Mouse (Mus musculus): ENCODE results near the gene Teddm1b. TPM values are rescaled to one million over a fixed set of nuclear protein-coding genes. Genes with fewer than 3 reads are reported as not detected.
"Not testable (repeated sequence)": the region's sequence is repeated elsewhere in the genome, so short reads cannot be mapped to it uniquely, and the experiment has no call there.

Teddm1b gene
- polyA plus RNA-seq (2016; fragmentation: Nextera tagmentation; extraction: Ambion mirVana) = 0.57 and 0.60 TPM in 2 replicates

DNA sequence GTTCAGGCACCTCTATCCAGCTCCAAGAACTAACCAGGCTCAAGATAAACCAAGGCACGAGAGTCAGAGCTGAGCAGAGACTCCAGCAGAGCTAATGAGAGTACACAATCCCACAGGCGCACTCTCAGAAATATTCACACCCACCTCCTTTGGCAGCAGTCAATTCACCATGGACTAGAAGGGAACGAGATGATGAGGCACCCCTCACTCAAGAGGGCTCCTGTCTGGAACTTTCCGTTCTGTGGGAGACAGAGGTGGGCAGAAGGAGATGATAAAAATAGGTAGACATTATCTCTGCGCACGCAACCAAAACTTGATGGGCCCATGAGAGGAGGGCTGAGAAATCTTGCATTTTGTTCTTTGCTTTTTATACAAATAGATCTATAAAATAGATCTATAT, at the start of gene Teddm1b:
Gene Teddm1b, plus strand, starts transcription at position 301 of the 400 bp plus-strand sequence.
- Histone ChIP-seq H3K4me2 (no peak within 1 kb of the TSS), H3K27me3 (no peaks in the 10 kb centered on the region)
- no peak for ATAC-seq (ENCODE audit: low FRiP score)

DNA sequence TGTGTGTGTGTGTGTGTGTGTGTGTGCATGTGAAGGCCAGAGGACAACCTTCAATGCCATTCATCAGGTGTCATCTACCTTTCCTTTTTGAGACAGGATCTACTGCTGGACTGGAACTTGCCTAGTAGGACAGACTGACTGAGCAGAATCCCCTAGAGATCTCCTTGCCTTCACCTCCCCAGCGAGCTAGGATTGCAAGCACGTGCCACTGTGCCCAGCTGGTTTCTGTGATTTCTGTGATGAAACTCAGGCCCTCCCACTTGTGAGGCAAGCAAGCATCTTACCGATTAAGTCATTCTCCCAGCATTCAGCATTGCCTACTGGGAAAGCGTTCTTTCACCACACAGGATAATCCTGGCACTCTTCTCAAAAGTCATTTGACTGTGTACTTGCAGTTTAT, 43.4 kb upstream of the Teddm1b start:
- ATAC-seq (ENCODE audit: low FRiP score) = no peak

More for the DNA sequence above, at the start of gene Teddm1b:
- no peak within 1 kb of the TSS for H3K9ac ChIP-seq
- no peaks in the 10 kb centered on the region for H3K4me1 ChIP-seq
- 91% methylated on average over 6 of the region's 6 CpGs for WGBS
- no peak within 1 kb of the TSS for H3K4me3 ChIP-seq (replicated peaks)
- no peaks in the 10 kb centered on the region for H3K36me3 ChIP-seq (replicated peaks)
- H3K9me3 ChIP-seq = no peaks in the 10 kb centered on the region
- H3K27ac ChIP-seq = no peak within 1 kb of the TSS

GRCm38 (mm10) chr1:153836036-153836435, 38.1 kb upstream of the Teddm1b start:
- ATAC-seq (ENCODE audit: low FRiP score) = no peak
- H3K36me3 ChIP-seq (replicated peaks) = no peaks in the 10 kb centered on the region

More for the DNA sequence above, 43.4 kb upstream of the Teddm1b start:
- H3K4me1 ChIP-seq = no peaks in the 10 kb centered on the region
- no peak overlapping the region for H3K27ac ChIP-seq
- no peaks in the 10 kb centered on the region for H3K9me3 ChIP-seq
- no peaks in the 10 kb centered on the region for H3K27me3 ChIP-seq
- no peaks in the 10 kb centered on the region for H3K36me3 ChIP-seq (replicated peaks)
- no peak overlapping the region for H3K4me2 ChIP-seq
- no peak overlapping the region for H3K9ac ChIP-seq
- no peak overlapping the region for H3K4me3 ChIP-seq (replicated peaks)
- WGBS = 87% methylated on average over 4 of the region's 4 CpGs

DNA sequence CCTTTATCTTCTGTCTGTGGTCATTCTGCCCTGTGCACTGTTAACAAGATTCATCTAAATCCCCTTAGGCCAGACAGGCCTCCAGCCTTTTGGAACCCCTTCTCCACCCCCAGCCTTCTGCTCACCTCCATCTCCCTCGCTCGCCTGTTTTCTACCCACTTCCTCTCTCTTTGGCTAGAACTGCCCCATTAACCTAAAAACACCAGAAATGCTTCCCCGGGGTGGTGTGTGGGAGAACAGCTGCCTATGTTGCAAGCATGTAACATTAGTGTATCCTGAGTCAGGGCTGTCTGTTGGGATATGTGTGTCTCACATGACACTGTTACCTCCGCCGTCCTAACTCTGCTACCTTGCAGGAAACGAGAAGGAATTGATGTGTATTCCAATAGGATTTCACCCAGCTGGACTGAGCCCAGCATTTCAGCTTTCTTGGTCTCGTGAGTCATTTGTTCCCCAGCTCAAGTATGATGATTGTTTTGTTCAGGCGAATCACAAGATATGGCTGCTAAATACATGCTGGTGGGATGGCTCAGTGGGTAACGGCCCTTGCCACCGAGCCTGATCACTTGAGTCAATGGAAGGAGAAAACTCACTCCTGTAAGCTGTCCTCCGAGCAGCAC, 31.9 kb upstream of the Teddm1b start:
- no peak overlapping the region for H3K27ac ChIP-seq
- H3K9me3 ChIP-seq = no peaks in the 10 kb centered on the region
- no peak overlapping the region for H3K9ac ChIP-seq
- no peak overlapping the region for H3K4me3 ChIP-seq (replicated peaks)
- WGBS = 88% methylated on average over 11 of the region's 11 CpGs
- no peaks in the 10 kb centered on the region for H3K36me3 ChIP-seq (replicated peaks)
- H3K4me2 ChIP-seq = no peak overlapping the region
- no peaks in the 10 kb centered on the region for H3K4me1 ChIP-seq
- no peaks in the 10 kb centered on the region for H3K27me3 ChIP-seq
- ATAC-seq (ENCODE audit: low FRiP score) = no peak

More at GRCm38 (mm10) chr1:153836036-153836435, 38.1 kb upstream of the Teddm1b start:
- H3K4me3 ChIP-seq (replicated peaks) = no peak overlapping the region
- H3K27me3 ChIP-seq = no peaks in the 10 kb centered on the region
- no peak overlapping the region for H3K27ac ChIP-seq
- H3K4me2 ChIP-seq = no peak overlapping the region
- no peaks in the 10 kb centered on the region for H3K4me1 ChIP-seq
- no peak overlapping the region for H3K9ac ChIP-seq
- no peaks in the 10 kb centered on the region for H3K9me3 ChIP-seq
- WGBS = 84% methylated on average over 4 of the region's 4 CpGs

DNA sequence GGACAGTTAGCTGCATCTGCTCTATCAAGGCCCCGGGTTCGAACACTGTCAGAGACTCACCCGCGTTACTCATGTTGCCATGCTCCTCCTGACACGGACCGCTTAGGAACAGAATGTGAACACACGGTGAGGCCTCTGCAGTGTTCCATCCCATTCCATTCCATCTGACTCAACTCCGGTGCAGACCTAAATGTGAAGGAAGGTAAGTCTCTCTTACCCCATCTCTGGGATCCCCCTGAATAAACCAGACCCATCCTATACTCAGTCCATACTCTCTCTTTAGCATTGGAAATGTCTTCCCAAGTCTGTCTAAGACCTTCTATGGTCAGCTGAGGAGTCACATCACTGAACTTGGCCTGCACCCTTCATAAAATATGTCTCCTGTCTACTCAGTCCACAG, 30.1 kb upstream of the Teddm1b start, which contains the start of gene Rgsl1:
Gene Rgsl1, minus strand, starts transcription at position 101 of the 400 bp plus-strand sequence.
- no peak within 1 kb of the TSS for H3K4me3 ChIP-seq (replicated peaks)
- no peak for ATAC-seq (ENCODE audit: low FRiP score)
- no peaks in the 10 kb centered on the region for H3K36me3 ChIP-seq (replicated peaks)
- no peaks in the 10 kb centered on the region for H3K9me3 ChIP-seq
- no peak within 1 kb of the TSS for H3K4me2 ChIP-seq
- H3K4me1 ChIP-seq = no peaks in the 10 kb centered on the region
- no peaks in the 10 kb centered on the region for H3K27me3 ChIP-seq
- H3K9ac ChIP-seq = no peak within 1 kb of the TSS
- WGBS = 93% methylated on average over 8 of the region's 8 CpGs
- no peak within 1 kb of the TSS for H3K27ac ChIP-seq

- no peaks in the 10 kb centered on the region for H3K27me3 ChIP-seq
- no peaks in the 10 kb centered on the region for H3K9me3 ChIP-seq
- 92% methylated on average over 7 of the region's 7 CpGs for WGBS
- H3K4me1 ChIP-seq = no peaks in the 10 kb centered on the region
- ATAC-seq (ENCODE audit: low FRiP score) = no peak
- no peak overlapping the region for H3K27ac ChIP-seq
- no peak overlapping the region for H3K4me2 ChIP-seq
- H3K4me3 ChIP-seq (replicated peaks) = no peak overlapping the region
- no peak overlapping the region for H3K9ac ChIP-seq
- no peaks in the 10 kb centered on the region for H3K36me3 ChIP-seq (replicated peaks)
Measured at GRCm38 (mm10) chr1:153846420-153846819, 27.7 kb upstream of the Teddm1b start.

DNA sequence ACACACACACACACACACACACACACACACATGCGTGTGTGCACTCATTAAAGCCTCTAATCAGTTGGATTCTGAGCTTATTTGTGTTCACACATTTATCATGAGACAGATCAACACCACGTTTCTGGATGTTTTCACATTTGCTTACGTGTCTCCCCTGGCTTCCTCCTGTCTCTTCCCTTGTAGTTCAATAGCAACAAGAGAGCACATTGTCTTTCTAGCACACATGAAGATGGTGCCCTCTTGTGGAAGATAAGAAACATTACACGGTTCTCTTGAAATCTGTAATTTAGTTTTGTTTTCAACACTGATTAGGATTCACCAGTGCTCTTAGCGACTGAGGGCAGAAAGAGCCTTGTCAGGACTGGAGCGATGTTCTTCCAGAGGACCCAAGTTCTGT, 27.3 kb upstream of the Teddm1b start:
- no peaks in the 10 kb centered on the region for H3K9me3 ChIP-seq
- H3K27ac ChIP-seq = no peak overlapping the region
- ATAC-seq (ENCODE audit: low FRiP score) = no peak
- H3K4me2 ChIP-seq = no peak overlapping the region
- WGBS = 33% methylated on average over 6 of the region's 6 CpGs
- H3K36me3 ChIP-seq (replicated peaks) = no peaks in the 10 kb centered on the region
- no peak overlapping the region for H3K4me3 ChIP-seq (replicated peaks)
- H3K4me1 ChIP-seq = no peaks in the 10 kb centered on the region
- no peaks in the 10 kb centered on the region for H3K27me3 ChIP-seq
- H3K9ac ChIP-seq = no peak overlapping the region

DNA sequence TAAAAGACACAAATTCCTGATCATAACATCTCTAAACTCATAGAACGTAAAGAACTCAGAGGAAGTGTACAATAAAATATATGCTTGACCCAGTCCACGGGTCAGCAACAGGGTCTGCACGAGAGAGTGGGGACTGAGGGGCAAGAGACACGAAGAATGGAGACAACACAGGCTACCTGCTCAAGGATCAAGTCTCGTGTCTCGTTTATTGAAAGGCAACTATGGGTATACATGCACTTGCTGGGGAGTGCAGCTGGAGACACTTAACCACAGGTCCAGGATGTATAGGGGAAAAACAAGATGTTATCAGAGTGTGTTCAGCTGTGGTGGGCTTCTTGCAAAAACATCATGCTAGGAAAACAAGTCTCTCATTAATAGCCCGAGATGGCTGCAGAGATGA, 21.4 kb upstream of the Teddm1b start:
- not testable (repeated sequence) for H3K36me3 ChIP-seq (replicated peaks); H3K4me1 ChIP-seq; ATAC-seq (ENCODE audit: low FRiP score); H3K4me3 ChIP-seq (replicated peaks); H3K9me3 ChIP-seq; H3K27ac ChIP-seq; H3K27me3 ChIP-seq; H3K9ac ChIP-seq; H3K4me2 ChIP-seq
- 84% methylated on average over 7 of the region's 7 CpGs for WGBS

DNA sequence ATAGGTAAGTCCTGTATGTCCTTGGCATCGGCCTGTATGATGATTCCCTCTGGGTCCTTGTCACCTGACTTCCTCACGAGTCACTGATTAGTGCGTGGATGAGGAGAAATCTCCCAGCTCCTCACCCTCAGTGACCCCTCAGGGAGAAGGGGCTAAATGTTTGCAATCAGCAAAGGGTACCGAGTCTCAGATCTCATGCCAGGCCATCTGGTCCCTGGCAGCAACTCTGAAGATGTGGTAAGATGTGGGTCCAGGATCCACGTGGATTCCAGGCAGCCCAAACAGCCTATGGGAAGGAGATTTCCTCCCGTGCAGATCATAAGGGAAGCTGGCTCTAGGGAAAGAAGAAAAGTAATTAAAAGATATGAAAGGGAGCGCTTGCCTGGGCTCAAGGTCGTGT, 18.2 kb upstream of the Teddm1b start:
- 80% methylated on average over 8 of the region's 8 CpGs for WGBS
- H3K27me3 ChIP-seq = no peaks in the 10 kb centered on the region
- no peaks in the 10 kb centered on the region for H3K4me1 ChIP-seq
- H3K4me3 ChIP-seq (replicated peaks) = no peak overlapping the region
- no peak overlapping the region for H3K9ac ChIP-seq
- H3K36me3 ChIP-seq (replicated peaks) = no peaks in the 10 kb centered on the region
- ATAC-seq (ENCODE audit: low FRiP score) = no peak
- H3K4me2 ChIP-seq = no peak overlapping the region
- H3K9me3 ChIP-seq = no peaks in the 10 kb centered on the region
- no peak overlapping the region for H3K27ac ChIP-seq

DNA sequence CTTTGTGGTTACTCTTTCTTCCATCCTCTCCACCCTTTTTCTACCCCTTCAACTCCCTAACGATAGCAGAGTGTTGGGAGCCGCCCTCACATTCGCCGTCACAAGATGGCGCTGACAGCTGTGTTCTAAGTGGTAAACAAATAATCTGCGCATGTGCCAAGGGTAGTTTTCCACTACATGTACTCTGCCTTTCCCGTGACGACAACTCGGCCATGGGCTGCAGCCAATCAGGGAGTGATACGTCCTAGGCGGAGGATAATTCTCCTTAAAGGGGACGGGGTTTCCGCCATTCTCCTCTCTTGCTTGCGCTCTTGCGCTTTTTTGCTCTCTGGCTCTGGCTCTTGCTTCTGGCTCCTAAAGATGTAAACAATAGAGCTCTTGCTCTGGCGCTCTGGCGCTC, 6.2 kb downstream of the Teddm1b start:
- not testable (repeated sequence) for H3K9me3 ChIP-seq; ATAC-seq (ENCODE audit: low FRiP score); H3K27ac ChIP-seq; H3K4me1 ChIP-seq; H3K4me2 ChIP-seq; H3K4me3 ChIP-seq (replicated peaks); H3K27me3 ChIP-seq; H3K9ac ChIP-seq; H3K36me3 ChIP-seq (replicated peaks)
- 95% methylated on average over 17 of the region's 17 CpGs for WGBS

DNA sequence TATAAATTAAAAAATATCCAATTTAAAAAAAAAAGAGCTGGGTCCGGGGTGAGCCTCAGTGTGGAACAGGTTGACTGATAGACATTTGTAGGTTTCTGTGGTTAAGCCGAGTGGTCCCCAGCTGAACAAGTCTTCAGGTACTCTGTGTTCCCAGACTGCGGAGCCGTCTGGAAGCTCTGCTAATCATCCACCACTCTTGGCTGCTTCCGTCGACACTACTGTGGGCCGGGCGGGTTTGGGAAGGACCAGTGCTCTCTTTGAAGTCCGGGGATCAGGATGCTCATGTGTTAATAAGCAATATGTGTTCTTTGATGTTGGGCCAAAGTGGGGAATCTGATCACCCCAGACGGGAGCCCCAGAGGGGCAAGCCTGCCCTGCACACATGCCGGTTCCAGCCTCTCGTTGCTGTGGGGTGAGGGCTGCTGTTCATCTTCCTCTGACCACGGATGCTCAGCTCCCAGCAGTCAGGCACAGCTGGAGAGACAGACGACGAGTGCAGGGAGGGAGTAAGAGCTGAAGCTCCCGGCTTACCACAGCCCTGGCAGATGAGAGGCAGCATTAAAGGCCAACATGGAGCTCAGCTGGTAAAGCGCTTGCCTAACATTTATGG, 12.0 kb downstream of the Teddm1b start:
- ATAC-seq (ENCODE audit: low FRiP score) = no peak
- 50% methylated on average over 17 of the region's 17 CpGs for WGBS
- no peak overlapping the region for H3K27ac ChIP-seq

GRCm38 (mm10) chr1:153890121-153890520, 16.0 kb downstream of the Teddm1b start:
- WGBS = 94% methylated on average over 10 of the region's 10 CpGs
- Histone ChIP-seq H3K4me1 (no peaks in the 10 kb centered on the region), H3K27ac (no peak overlapping the region), H3K9me3 (no peaks in the 10 kb centered on the region), H3K4me2 (no peak overlapping the region), H3K27me3 (peaks cover 12% of the 10 kb centered on the region), H3K9ac (no peak overlapping the region), H3K36me3 (replicated peaks) (no peaks in the 10 kb centered on the region), H3K4me3 (replicated peaks) (no peak overlapping the region)
- no peak for ATAC-seq (ENCODE audit: low FRiP score)

More for the DNA sequence above, 12.0 kb downstream of the Teddm1b start:
- H3K27me3 ChIP-seq = 0 out of 2 replicates have a peak, but pooled peaks cover 2% of the 10 kb centered on the region
- no peaks in the 10 kb centered on the region for H3K9me3 ChIP-seq
- H3K4me2 ChIP-seq = no peak overlapping the region
- no peak overlapping the region for H3K9ac ChIP-seq
- no peaks in the 10 kb centered on the region for H3K4me1 ChIP-seq
- H3K4me3 ChIP-seq (replicated peaks) = no peak overlapping the region
- H3K36me3 ChIP-seq (replicated peaks) = no peaks in the 10 kb centered on the region

GRCm38 (mm10) chr1:153891442-153891841, 17.3 kb downstream of the Teddm1b start, which contains the start of gene Teddm1a:
TSS of gene Teddm1a (plus strand) at chr1:153891742.
- Histone ChIP-seq H3K9ac (no peak within 1 kb of the TSS), H3K36me3 (replicated peaks) (no peaks in the 10 kb centered on the region), H3K27ac (no peak within 1 kb of the TSS), H3K4me1 (no peaks in the 10 kb centered on the region), H3K4me3 (replicated peaks) (no peak within 1 kb of the TSS), H3K27me3 (peaks cover 11% of the 10 kb centered on the region), H3K4me2 (no peak within 1 kb of the TSS), H3K9me3 (no peaks in the 10 kb centered on the region)
- no peak for ATAC-seq (ENCODE audit: low FRiP score)
- WGBS = 79% methylated on average over 4 of the region's 4 CpGs
